Mouse (Mus musculus): ENCODE measurements around the gene Zfp706. TPM values are rescaled to one million over a fixed set of nuclear protein-coding genes. Genes with fewer than 3 reads are reported as not detected.
A peak's percentile ranks its signal among the peaks of the same experiment; 100 is the strongest.

The Zfp706 gene
- polyA plus RNA-seq, 1 experiment from 2014 or later = 433 TPM

GRCm38 (mm10) chr15:37020581-37021245, 13.1 kb upstream of the Zfp706 start:
- Histone ChIP-seq H3K4me3 (ENCODE audit: low read length) (no peak overlapping the region), H3K27me3 (replicated peaks; ENCODE audit: control insufficient read depth, insufficient read depth, low read length) (no peaks in the 10 kb centered on the region), H3K9me3 (ENCODE audit: control insufficient read depth, low read length) (no peaks in the 10 kb centered on the region), H3K36me3 (ENCODE audit: control insufficient read depth, insufficient read depth, low read length) (no peaks in the 10 kb centered on the region), H3K4me1 (ENCODE audit: control insufficient read depth, insufficient read depth, low read depth, low read length) (no peaks in the 10 kb centered on the region), H3K9ac (ENCODE audit: low read depth, low read length) (no peak overlapping the region), H3K4me2 (ENCODE audit: low read length) (no peak overlapping the region), H3K27ac (ENCODE audit: low read depth, low read length) (no peak overlapping the region)
- no peak for ATAC-seq

GRCm38 (mm10) chr15:37019434-37019833, 11.9 kb upstream of the Zfp706 start:
- H3K4me3 ChIP-seq (ENCODE audit: low read length) = no peak overlapping the region
- H3K27me3 ChIP-seq (replicated peaks; ENCODE audit: control insufficient read depth, insufficient read depth, low read length) = no peaks in the 10 kb centered on the region
- H3K9me3 ChIP-seq (ENCODE audit: control insufficient read depth, low read length) = no peaks in the 10 kb centered on the region
- WGBS = 82% methylated on average over 3 of the region's 3 CpGs
- no peak overlapping the region for H3K9ac ChIP-seq (ENCODE audit: low read depth, low read length)
- H3K27ac ChIP-seq (ENCODE audit: low read depth, low read length) = no peak overlapping the region
- no peak for ATAC-seq
- H3K36me3 ChIP-seq (ENCODE audit: control insufficient read depth, insufficient read depth, low read length) = no peaks in the 10 kb centered on the region
- no peaks in the 10 kb centered on the region for H3K4me1 ChIP-seq (ENCODE audit: control insufficient read depth, insufficient read depth, low read depth, low read length)
- H3K4me2 ChIP-seq (ENCODE audit: low read length) = no peak overlapping the region

- ATAC-seq = no peak
- no peaks in the 10 kb centered on the region for H3K36me3 ChIP-seq (ENCODE audit: control insufficient read depth, insufficient read depth, low read length)
- H3K4me3 ChIP-seq (ENCODE audit: low read length) = no peak overlapping the region
- H3K27me3 ChIP-seq (replicated peaks; ENCODE audit: control insufficient read depth, insufficient read depth, low read length) = no peaks in the 10 kb centered on the region
- WGBS = 90% methylated on average over 7 of the region's 7 CpGs
- H3K27ac ChIP-seq (ENCODE audit: low read depth, low read length) = no peak overlapping the region
- no peaks in the 10 kb centered on the region for H3K9me3 ChIP-seq (ENCODE audit: control insufficient read depth, low read length)
- H3K4me2 ChIP-seq (ENCODE audit: low read length) = no peak overlapping the region
- H3K9ac ChIP-seq (ENCODE audit: low read depth, low read length) = no peak overlapping the region
- peaks cover 4% of the 10 kb centered on the region for H3K4me1 ChIP-seq (ENCODE audit: control insufficient read depth, insufficient read depth, low read depth, low read length)
Measured at GRCm38 (mm10) chr15:37011897-37012296, 4.3 kb upstream of the Zfp706 start.

- WGBS = 84% methylated on average over 3 of the region's 3 CpGs
- H3K4me2 ChIP-seq (ENCODE audit: low read length) = no peak overlapping the region
- H3K4me1 ChIP-seq (ENCODE audit: control insufficient read depth, insufficient read depth, low read depth, low read length) = peaks cover 4% of the 10 kb centered on the region
- no peaks in the 10 kb centered on the region for H3K9me3 ChIP-seq (ENCODE audit: control insufficient read depth, low read length)
- no peaks in the 10 kb centered on the region for H3K27me3 ChIP-seq (replicated peaks; ENCODE audit: control insufficient read depth, insufficient read depth, low read length)
- no peak overlapping the region for H3K9ac ChIP-seq (ENCODE audit: low read depth, low read length)
- no peaks in the 10 kb centered on the region for H3K36me3 ChIP-seq (ENCODE audit: control insufficient read depth, insufficient read depth, low read length)
- no peak overlapping the region for H3K27ac ChIP-seq (ENCODE audit: low read depth, low read length)
- no peak overlapping the region for H3K4me3 ChIP-seq (ENCODE audit: low read length)
- ATAC-seq = no peak
Measured at GRCm38 (mm10) chr15:37011316-37011715, 3.7 kb upstream of the Zfp706 start.

GRCm38 (mm10) chr15:37008546-37008945, 973 bp upstream of the Zfp706 start:
- Histone ChIP-seq H3K4me3 (ENCODE audit: low read length) (no peak overlapping the region), H3K27ac (ENCODE audit: low read depth, low read length) (no peak overlapping the region), H3K9me3 (ENCODE audit: control insufficient read depth, low read length) (no peaks in the 10 kb centered on the region), H3K36me3 (ENCODE audit: control insufficient read depth, insufficient read depth, low read length) (no peaks in the 10 kb centered on the region), H3K4me2 (ENCODE audit: low read length) (no peak overlapping the region), H3K27me3 (replicated peaks; ENCODE audit: control insufficient read depth, insufficient read depth, low read length) (no peaks in the 10 kb centered on the region), H3K9ac (ENCODE audit: low read depth, low read length) (no peak overlapping the region), H3K4me1 (ENCODE audit: control insufficient read depth, insufficient read depth, low read depth, low read length) (peaks cover 19% of the 10 kb centered on the region)
- no peak for ATAC-seq

- Histone ChIP-seq H3K4me2 (ENCODE audit: low read length) (peak overlapping the region; percentile 66), H3K9ac (ENCODE audit: low read depth, low read length) (peak overlapping the region; percentile 98), H3K4me3 (ENCODE audit: low read length) (peak overlapping the region; percentile 84), H3K9me3 (ENCODE audit: control insufficient read depth, low read length) (no peaks in the 10 kb centered on the region), H3K27ac (ENCODE audit: low read depth, low read length) (peak overlapping the region; percentile 98), H3K4me1 (ENCODE audit: control insufficient read depth, insufficient read depth, low read depth, low read length) (peaks cover 19% of the 10 kb centered on the region), H3K27me3 (replicated peaks; ENCODE audit: control insufficient read depth, insufficient read depth, low read length) (no peaks in the 10 kb centered on the region), H3K36me3 (ENCODE audit: control insufficient read depth, insufficient read depth, low read length) (peaks cover 2% of the 10 kb centered on the region; the same call in 1 of the 2 replicates)
- ATAC-seq = no peak
- 32% methylated on average over 8 of the region's 8 CpGs for WGBS
Measured at GRCm38 (mm10) chr15:37007959-37008419, 416 bp upstream of the Zfp706 start.

- H3K27ac ChIP-seq (ENCODE audit: low read depth, low read length) = peak overlapping the region; percentile 98
- H3K27me3 ChIP-seq (replicated peaks; ENCODE audit: control insufficient read depth, insufficient read depth, low read length) = no peaks in the 10 kb centered on the region
- H3K4me3 ChIP-seq (ENCODE audit: low read length) = peak overlapping the region; percentile 84
- no peak for ATAC-seq
- H3K4me2 ChIP-seq (ENCODE audit: low read length) = peak overlapping the region; percentile 74
- WGBS = under 1% methylated on average over 39 of the region's 48 CpGs
- H3K36me3 ChIP-seq (ENCODE audit: control insufficient read depth, insufficient read depth, low read length) = peaks cover 11% of the 10 kb centered on the region; the same call in 1 of the 2 replicates
- no peaks in the 10 kb centered on the region for H3K9me3 ChIP-seq (ENCODE audit: control insufficient read depth, low read length)
- peaks cover 19% of the 10 kb centered on the region for H3K4me1 ChIP-seq (ENCODE audit: control insufficient read depth, insufficient read depth, low read depth, low read length)
- H3K9ac ChIP-seq (ENCODE audit: low read depth, low read length) = peak overlapping the region; percentile 98
Measured at GRCm38 (mm10) chr15:37006475-37007164, 953 bp downstream of the Zfp706 start.

- ATAC-seq = no peak
- WGBS = 41% methylated on average over 7 of the region's 7 CpGs
Measured at GRCm38 (mm10) chr15:37005793-37006474, 1.6 kb downstream of the Zfp706 start.

GRCm38 (mm10) chr15:37004858-37005257, 2.7 kb downstream of the Zfp706 start:
- H3K27me3 ChIP-seq (replicated peaks; ENCODE audit: control insufficient read depth, insufficient read depth, low read length) = no peaks in the 10 kb centered on the region
- H3K4me2 ChIP-seq (ENCODE audit: low read length) = no peak overlapping the region
- peaks cover 19% of the 10 kb centered on the region for H3K4me1 ChIP-seq (ENCODE audit: control insufficient read depth, insufficient read depth, low read depth, low read length)
- 63% methylated on average over 5 of the region's 5 CpGs for WGBS
- no peaks in the 10 kb centered on the region for H3K9me3 ChIP-seq (ENCODE audit: control insufficient read depth, low read length)
- no peak overlapping the region for H3K9ac ChIP-seq (ENCODE audit: low read depth, low read length)
- peaks cover 16% of the 10 kb centered on the region for H3K36me3 ChIP-seq (ENCODE audit: control insufficient read depth, insufficient read depth, low read length)
- no peak overlapping the region for H3K4me3 ChIP-seq (ENCODE audit: low read length)
- H3K27ac ChIP-seq (ENCODE audit: low read depth, low read length) = no peak overlapping the region
- no peak for ATAC-seq

More at GRCm38 (mm10) chr15:37005793-37006474, 1.6 kb downstream of the Zfp706 start:
- no peaks in the 10 kb centered on the region for H3K9me3 ChIP-seq (ENCODE audit: control insufficient read depth, low read length)
- peaks cover 12% of the 10 kb centered on the region for H3K36me3 ChIP-seq (ENCODE audit: control insufficient read depth, insufficient read depth, low read length)
- H3K9ac ChIP-seq (ENCODE audit: low read depth, low read length) = peak overlapping the region; percentile 98
- peak overlapping the region; percentile 74 for H3K4me2 ChIP-seq (ENCODE audit: low read length)
- H3K4me1 ChIP-seq (ENCODE audit: control insufficient read depth, insufficient read depth, low read depth, low read length) = peaks cover 19% of the 10 kb centered on the region
- peak overlapping the region; percentile 84 for H3K4me3 ChIP-seq (ENCODE audit: low read length)
- H3K27ac ChIP-seq (ENCODE audit: low read depth, low read length) = peak overlapping the region; percentile 98; the same call in 1 of the 2 replicates
- H3K27me3 ChIP-seq (replicated peaks; ENCODE audit: control insufficient read depth, insufficient read depth, low read length) = no peaks in the 10 kb centered on the region

Measured in hindbrain, embryonic 16.5 days (tissue).